Mouse (Mus musculus) midbrain, embryonic 14.5 days (tissue): ENCODE measurements at regions not wholly inside any gene's neighbourhood (a gene's known extent, or its start where the extent isn't known, plus 50 kb on each side); places are given as distances from the start of the nearest gene placed in this dataset.
A peak's percentile ranks its signal among the peaks of the same experiment; 100 is the strongest.
"Not testable (repeated sequence)": the region's sequence is repeated elsewhere in the genome, so short reads cannot be mapped to it uniquely, and the experiment has no call there.

ENCODE experiments used
- ATAC-seq: fragments of 200-750 bp; cut with Nextera tagmentation; 2 replicates; pipeline ENCODE4 v1.8.0; 2017; ENCODE audit warnings: moderate number of reproducible peaks, moderate library complexity; ENCODE audit not compliant: low FRiP score, low TSS enrichment
- DNase-seq: peaks from one replicate; pipeline ENCODE4 v3.0.0-alpha.2; 2015
- H3K27ac ChIP-seq: fragments of 300-500 bp; sonication (generic); replicated peaks from 2 replicates; pipeline ENCODE4 v1.5.1; 2014; ENCODE audit warnings: mild to moderate bottlenecking, low read depth, low read length, moderate library complexity
- H3K27me3 ChIP-seq: fragments of 300-500 bp; sonication (generic); 2 replicates; pipeline ENCODE4 v1.6.1; 2014; ENCODE audit warnings: low read length, control low read depth, mixed read lengths; ENCODE audit not compliant: control insufficient read depth, insufficient read depth
- H3K36me3 ChIP-seq: fragments of 300-500 bp; sonication (generic); 2 replicates; pipeline ENCODE4 v1.6.1; 2014; ENCODE audit warnings: low read length, control low read depth; ENCODE audit not compliant: control insufficient read depth, insufficient read depth
- H3K4me1 ChIP-seq: fragments of 300-500 bp; sonication (generic); 2 replicates; pipeline ENCODE4 v1.6.1; 2014; ENCODE audit warnings: mild to moderate bottlenecking, antibody characterized with exemption, low read length, control low read depth; ENCODE audit not compliant: control insufficient read depth, insufficient read depth
- H3K4me2 ChIP-seq: fragments of 300-500 bp; sonication (generic); 2 replicates; pipeline ENCODE4 v1.6.1; 2014; ENCODE audit warnings: mild to moderate bottlenecking, low read length, moderate library complexity
- H3K4me3 ChIP-seq: fragments of 300-500 bp; sonication (generic); replicated peaks from 2 replicates; pipeline ENCODE4 v1.5.1; 2014; ENCODE audit warnings: low read depth, low read length
- H3K9ac ChIP-seq: fragments of 300-500 bp; sonication (generic); replicated peaks from 2 replicates; pipeline ENCODE4 v1.6.1; 2014; ENCODE audit warnings: mild to moderate bottlenecking, low read length, moderate library complexity
- H3K9me3 ChIP-seq: fragments of 300-500 bp; sonication (generic); 2 replicates; pipeline ENCODE4 v1.6.1; 2016; ENCODE audit warnings: low read length, control low read depth, mixed read lengths; ENCODE audit not compliant: control insufficient read depth
- WGBS: fragments of 180-500 bp; shearing (Covaris S2); extraction: QIAGEN DNeasy Blood & Tissue Kit; methylation state at CpG from one replicate; pipeline ENCODE4 v1.1.7; 2014; 5-methylcytosine and 5-hydroxymethylcytosine counted together

DNA sequence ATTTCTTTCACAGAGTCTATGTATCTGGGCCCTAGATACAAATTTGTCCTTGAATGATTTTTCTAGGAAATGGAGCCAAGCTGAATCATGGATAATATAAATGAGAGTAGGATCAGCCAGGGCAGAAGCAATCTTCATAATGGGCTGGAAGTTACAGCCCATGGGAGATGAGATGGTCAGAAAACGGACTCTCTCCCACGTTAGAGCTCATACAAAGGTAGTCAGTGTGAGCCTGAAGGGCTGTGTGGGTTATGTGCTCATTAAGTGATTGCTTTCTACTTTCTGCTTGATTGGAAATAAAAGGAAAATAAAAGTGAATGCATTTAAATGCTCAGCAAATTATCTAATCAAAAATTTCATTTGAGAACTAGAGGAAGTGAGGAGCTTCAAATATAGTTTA is 2017.1 kb upstream of the Pcdh20 start:
- WGBS = 62% methylated on average over 2 of the region's 2 CpGs
- no peaks in the 10 kb centered on the region for H3K27me3 ChIP-seq
- DNase-seq (no peak), ATAC-seq (no peak)
- H3K36me3 ChIP-seq = no peaks in the 10 kb centered on the region
- no peak overlapping the region for H3K9ac ChIP-seq
- H3K4me3 ChIP-seq = no peak overlapping the region
- no peak overlapping the region for H3K4me2 ChIP-seq
- H3K4me1 ChIP-seq = no peaks in the 10 kb centered on the region
- no peak overlapping the region for H3K27ac ChIP-seq
- no peaks in the 10 kb centered on the region for H3K9me3 ChIP-seq

DNA sequence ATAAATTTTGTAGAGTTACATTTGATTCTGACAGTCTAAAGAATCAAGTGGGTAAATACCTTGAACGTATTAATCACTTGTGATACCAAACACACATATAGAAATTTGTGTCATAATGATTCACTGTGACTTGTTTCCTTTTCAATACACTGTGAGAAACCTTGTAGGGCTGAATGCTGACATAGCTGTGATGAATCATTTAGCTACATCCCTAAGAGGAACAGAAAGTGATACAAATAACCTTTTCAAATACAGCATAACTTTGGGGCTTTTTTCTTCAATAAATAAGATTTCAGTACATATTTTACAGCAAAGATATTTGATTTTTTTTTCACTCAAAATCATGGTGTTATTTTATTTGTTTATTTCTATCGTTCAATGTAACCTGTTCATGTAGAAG is 1976.8 kb upstream of the Pcdh20 start:
- Histone ChIP-seq H3K4me2 (no peak overlapping the region), H3K27me3 (no peaks in the 10 kb centered on the region), H3K4me3 (no peak overlapping the region), H3K9ac (no peak overlapping the region), H3K9me3 (no peaks in the 10 kb centered on the region), H3K27ac (no peak overlapping the region), H3K4me1 (no peaks in the 10 kb centered on the region), H3K36me3 (no peaks in the 10 kb centered on the region)
- ATAC-seq = no peak
- no peak for DNase-seq
- WGBS = 82% methylated on average over 2 of the region's 2 CpGs

DNA sequence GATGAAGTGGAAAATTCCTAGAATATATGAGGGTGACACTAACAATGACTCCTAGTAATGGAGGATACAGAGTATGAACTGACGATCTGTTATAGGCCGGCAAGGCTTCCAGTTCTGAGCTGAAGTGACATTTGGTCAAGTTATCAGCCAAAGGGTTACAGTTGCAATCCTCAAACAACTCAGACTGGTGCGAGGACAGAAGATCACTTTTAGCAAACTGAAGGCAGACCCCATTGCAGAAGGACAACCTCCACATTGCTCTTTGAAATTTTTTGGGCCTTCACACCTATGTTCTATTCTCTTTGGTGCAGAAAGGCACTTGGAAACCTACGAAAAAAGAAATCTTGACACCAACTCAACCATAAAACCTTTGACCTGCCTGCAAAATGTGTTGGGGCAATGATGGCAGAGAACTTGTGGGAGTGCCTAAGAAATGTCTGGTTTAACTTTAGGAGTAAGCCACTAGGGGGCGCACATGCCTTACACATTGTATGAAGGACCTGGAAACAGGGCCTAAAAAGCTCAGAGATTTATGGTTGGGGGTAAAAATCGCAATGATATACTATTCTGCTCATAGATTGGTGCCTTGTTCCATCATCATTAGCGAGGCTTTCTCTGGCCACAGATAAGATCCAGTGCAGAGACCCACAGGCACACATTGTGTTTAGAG is 1961.8 kb upstream of the Pcdh20 start:
- H3K4me3 ChIP-seq = no peak overlapping the region
- no peak overlapping the region for H3K27ac ChIP-seq
- no peaks in the 10 kb centered on the region for H3K9me3 ChIP-seq
- DNase-seq = peak; percentile 89
- H3K4me1 ChIP-seq = no peaks in the 10 kb centered on the region
- H3K4me2 ChIP-seq = no peak overlapping the region
- 58% methylated on average over 7 of the region's 7 CpGs for whole genome bisulfite sequencing
- no peak overlapping the region for H3K9ac ChIP-seq
- ATAC-seq = peak; percentile 81; the same call in 1 of the 2 replicates
- no peaks in the 10 kb centered on the region for H3K36me3 ChIP-seq
- no peaks in the 10 kb centered on the region for H3K27me3 ChIP-seq

DNA sequence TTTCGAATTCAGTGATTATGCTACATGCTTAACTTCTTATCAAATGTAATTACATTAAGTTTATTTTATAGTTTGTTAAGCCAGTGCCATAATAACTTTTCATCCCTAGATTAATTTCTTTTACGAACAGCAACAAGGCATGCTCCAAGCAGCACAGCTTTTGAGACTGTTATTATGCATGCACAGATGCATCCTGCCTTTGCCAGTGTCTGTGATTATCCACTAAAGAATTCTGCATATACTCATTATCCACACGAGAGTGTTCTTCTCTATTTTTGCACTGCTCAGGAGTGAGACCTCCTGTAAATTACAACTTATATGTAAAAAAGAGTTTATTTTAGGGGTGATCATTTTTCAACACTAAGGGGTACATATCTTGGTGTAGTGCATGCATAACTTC is 1941.5 kb upstream of the Pcdh20 start:
- Histone ChIP-seq H3K9ac (no peak overlapping the region), H3K4me1 (no peaks in the 10 kb centered on the region), H3K36me3 (no peaks in the 10 kb centered on the region), H3K27me3 (no peaks in the 10 kb centered on the region), H3K4me3 (no peak overlapping the region), H3K4me2 (no peak overlapping the region), H3K27ac (no peak overlapping the region), H3K9me3 (no peaks in the 10 kb centered on the region)
- 68% methylated on average over 3 of the region's 3 CpGs for WGBS
- ATAC-seq (no peak), DNase-seq (peak; percentile 15)

DNA sequence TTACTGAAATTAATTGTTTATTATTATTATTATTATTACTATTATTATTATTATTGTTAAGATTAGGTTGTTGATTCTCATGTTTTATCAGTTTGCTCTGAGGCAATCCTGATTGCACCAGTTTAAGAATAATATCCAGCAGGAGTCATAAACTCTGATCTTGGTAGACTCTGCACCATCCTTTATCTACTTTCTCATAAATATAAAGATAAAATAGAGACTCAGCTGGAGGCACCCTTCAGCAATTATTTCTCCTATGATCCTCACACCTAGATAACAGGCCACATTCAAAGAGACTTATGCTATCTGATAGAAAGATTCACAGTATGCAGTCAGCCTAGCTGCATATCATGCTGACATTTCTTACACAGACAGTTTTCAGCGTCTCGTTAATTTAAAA is 1935.2 kb upstream of the Pcdh20 start:
- no peaks in the 10 kb centered on the region for H3K9me3 ChIP-seq
- ATAC-seq (no peak), DNase-seq (peak; percentile 38)
- WGBS = 72% methylated on average over 2 of the region's 2 CpGs
- H3K9ac ChIP-seq = no peak overlapping the region
- no peak overlapping the region for H3K4me2 ChIP-seq
- no peaks in the 10 kb centered on the region for H3K36me3 ChIP-seq
- no peak overlapping the region for H3K27ac ChIP-seq
- no peaks in the 10 kb centered on the region for H3K27me3 ChIP-seq
- H3K4me3 ChIP-seq = no peak overlapping the region
- no peaks in the 10 kb centered on the region for H3K4me1 ChIP-seq

DNA sequence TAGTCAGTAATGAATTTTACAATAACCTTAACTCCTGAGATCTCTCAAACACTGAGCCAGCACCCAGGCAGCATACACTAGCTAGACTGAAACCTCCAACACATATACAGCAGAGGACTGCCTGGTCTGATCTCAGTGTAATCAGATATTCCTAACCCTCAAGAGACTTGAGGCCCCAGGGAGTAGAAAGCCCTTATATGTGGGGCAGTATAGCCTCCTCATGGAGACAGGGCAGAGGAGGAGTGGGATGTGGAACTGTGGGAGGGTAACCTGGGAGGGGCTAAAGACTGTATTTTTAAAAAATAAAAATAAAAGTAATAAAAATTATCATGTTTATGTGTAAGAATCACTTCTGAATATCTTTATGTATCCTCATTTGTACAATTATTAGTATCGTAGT is 1934.3 kb upstream of the Pcdh20 start:
- no peaks in the 10 kb centered on the region for H3K36me3 ChIP-seq
- WGBS = 93% methylated on average over 1 of the region's 1 CpGs
- ATAC-seq (no peak), DNase-seq (peak; percentile 2)
- H3K9me3 ChIP-seq = no peaks in the 10 kb centered on the region
- no peak overlapping the region for H3K4me2 ChIP-seq
- H3K4me3 ChIP-seq = no peak overlapping the region
- H3K27me3 ChIP-seq = no peaks in the 10 kb centered on the region
- H3K9ac ChIP-seq = no peak overlapping the region
- H3K4me1 ChIP-seq = no peaks in the 10 kb centered on the region
- H3K27ac ChIP-seq = no peak overlapping the region

DNA sequence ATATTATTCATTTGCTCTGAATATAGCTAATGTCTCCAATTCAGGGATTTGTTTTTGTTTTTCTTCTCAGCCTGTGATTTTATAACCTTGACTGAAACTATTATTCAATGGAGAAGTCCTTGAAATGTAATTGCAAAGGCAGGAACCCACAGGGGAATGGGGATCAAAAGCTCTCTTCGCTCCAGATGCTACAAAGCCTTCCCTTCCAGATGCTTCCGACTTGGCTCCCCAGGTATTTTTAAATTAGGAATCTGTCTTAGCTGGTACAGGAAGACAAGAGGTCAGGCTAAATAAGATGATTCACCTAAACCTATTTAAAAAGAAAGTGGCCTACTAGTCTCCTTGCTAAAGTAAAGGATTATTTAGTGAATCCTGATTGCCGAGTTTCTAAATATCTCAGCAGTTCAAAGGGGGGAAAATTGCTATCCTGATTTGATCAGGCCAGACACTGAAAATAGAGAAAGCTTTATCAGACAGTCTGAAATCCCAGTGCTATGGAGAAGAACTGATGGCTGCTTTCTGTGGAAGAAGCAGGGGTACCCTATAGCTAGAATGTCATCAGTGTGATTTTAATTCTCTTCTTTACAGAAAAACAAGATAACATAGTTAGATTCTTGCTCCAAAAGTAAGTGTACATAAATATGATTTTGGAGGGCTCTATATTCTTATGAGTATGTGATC is 1896.2 kb upstream of the Pcdh20 start:
- no peak overlapping the region for H3K9ac ChIP-seq
- no peaks in the 10 kb centered on the region for H3K9me3 ChIP-seq
- no peak overlapping the region for H3K4me3 ChIP-seq
- H3K4me2 ChIP-seq = no peak overlapping the region
- no peaks in the 10 kb centered on the region for H3K4me1 ChIP-seq
- peak overlapping the region; percentile 57; the same call in 1 of the 2 replicates for H3K27ac ChIP-seq
- DNase-seq = peak; percentile 80
- H3K27me3 ChIP-seq = no peaks in the 10 kb centered on the region
- WGBS = 31% methylated on average over 3 of the region's 3 CpGs
- no peaks in the 10 kb centered on the region for H3K36me3 ChIP-seq
- ATAC-seq = peak; percentile 46

DNA sequence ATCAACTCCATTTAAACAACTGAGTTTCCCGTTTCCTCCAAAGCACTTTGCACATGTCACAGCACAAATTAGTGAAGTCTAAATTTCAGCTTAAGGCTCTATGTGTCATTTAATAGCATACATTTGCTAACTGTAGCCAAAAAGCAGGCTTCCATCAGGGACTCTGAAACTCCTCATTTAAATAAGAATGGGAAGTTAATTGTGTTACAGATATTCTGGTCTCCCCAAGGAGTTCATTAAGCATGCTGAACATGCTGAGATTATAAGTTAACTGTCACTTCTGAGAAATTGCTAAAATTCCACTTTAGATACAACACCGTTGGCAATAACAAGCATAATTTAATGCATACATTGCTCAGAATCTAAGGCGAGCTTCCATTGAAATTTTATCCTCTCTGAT is 1863.3 kb upstream of the Pcdh20 start:
- Histone ChIP-seq H3K9me3 (no peaks in the 10 kb centered on the region), H3K27ac (no peak overlapping the region), H3K27me3 (no peaks in the 10 kb centered on the region), H3K4me3 (no peak overlapping the region), H3K4me2 (no peak overlapping the region), H3K4me1 (0 out of 2 replicates have a peak, but pooled peaks cover 5% of the 10 kb centered on the region), H3K9ac (no peak overlapping the region), H3K36me3 (no peaks in the 10 kb centered on the region)
- peak; percentile 66; the same call in 1 of the 2 replicates for ATAC-seq
- WGBS = 31% methylated on average over 3 of the region's 3 CpGs
- peak; percentile 68 for DNase-seq

DNA sequence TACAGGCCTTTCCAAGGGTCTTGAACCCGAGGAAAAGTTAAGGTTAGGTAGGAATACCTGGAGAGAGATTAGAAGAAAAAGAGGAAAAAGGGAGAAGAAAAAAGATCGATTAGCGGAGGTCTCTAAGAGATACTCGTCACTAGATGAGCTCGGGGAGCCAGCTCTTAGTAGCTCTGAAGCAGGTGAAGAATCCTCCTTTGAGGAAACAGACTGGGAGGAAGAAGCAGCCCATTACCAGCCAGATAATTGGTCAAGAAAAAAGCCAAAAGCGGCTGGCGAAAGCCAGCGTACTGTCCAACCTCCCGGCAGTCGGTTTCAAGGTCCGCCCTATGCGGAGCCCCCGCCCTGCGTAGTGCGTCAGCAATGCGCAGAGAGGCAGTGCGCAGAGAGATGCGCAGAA is 1824.3 kb upstream of the Pcdh20 start:
- not testable (repeated sequence) for H3K9me3 ChIP-seq, H3K4me1 ChIP-seq, ATAC-seq, H3K4me3 ChIP-seq, H3K36me3 ChIP-seq, H3K27me3 ChIP-seq, H3K9ac ChIP-seq, H3K27ac ChIP-seq, DNase-seq, H3K4me2 ChIP-seq
- 95% methylated on average over 11 of the region's 18 CpGs for WGBS
